Mouse (Mus musculus) heart, adult 2 months (tissue): Measurements from ENCODE around the gene Cox8b. TPM values are rescaled to one million over a fixed set of nuclear protein-coding genes. Genes with fewer than 3 reads are reported as not detected.

Source experiments
- DNase-seq, 2 experiments: peaks; one replicate each; pipeline ENCODE4 v3.0.0; 2021
- H3K27ac ChIP-seq: fragments of 200-600 bp; 2 replicates; pipeline ENCODE4 v1.8.1; 2022
- H3K27me3 ChIP-seq: fragments of 200-500 bp; 2 replicates; pipeline ENCODE4 v1.6.1; 2012; ENCODE audit warnings: mild to moderate bottlenecking, low read length, inconsistent platforms, mixed read lengths; ENCODE audit not compliant: control insufficient read depth, insufficient read depth
- H3K36me3 ChIP-seq: fragments of 200-500 bp; 2 replicates; pipeline ENCODE4 v1.6.1; 2012; ENCODE audit warnings: low read length, inconsistent platforms; ENCODE audit not compliant: control insufficient read depth, insufficient read depth
- H3K4me1 ChIP-seq: fragments of 200-500 bp; 2 replicates; pipeline ENCODE4 v1.6.1; 2011; ENCODE audit warnings: low read length; ENCODE audit not compliant: control insufficient read depth, insufficient read depth
- H3K4me3 ChIP-seq: fragments of 200-600 bp; 2 replicates; pipeline ENCODE4 v1.8.1; 2022
- H3K79me2 ChIP-seq: fragments of 200-500 bp; replicated peaks from 2 replicates; pipeline ENCODE4 v1.6.1; 2012; ENCODE audit warnings: mild to moderate bottlenecking, inconsistent platforms, low read length, moderate library complexity, mixed read lengths; ENCODE audit not compliant: control insufficient read depth, insufficient read depth
- H3K9ac ChIP-seq: fragments of 200-500 bp; 2 replicates; pipeline ENCODE4 v1.6.1; 2012; ENCODE audit warnings: low read depth, mild to moderate bottlenecking, control low read depth, inconsistent platforms, low read length, mixed read lengths
- CTCF ChIP-seq: fragments of 200-600 bp; IDR thresholded peaks from 2 replicates; pipeline ENCODE4 v1.8.1; 2022; ENCODE audit warnings: antibody characterized with exemption, mild to moderate bottlenecking, moderate library complexity
- EP300 ChIP-seq: fragments of 200-500 bp; IDR thresholded peaks from 2 replicates; pipeline ENCODE4 v1.6.1; 2011; ENCODE audit warnings: low read depth, low read length, control low read depth; ENCODE audit not compliant: insufficient read depth
- POLR2A ChIP-seq: fragments of 200-500 bp; IDR thresholded peaks from 2 replicates; pipeline ENCODE4 v1.6.1; 2011; ENCODE audit warnings: mild to moderate bottlenecking, low read depth, low read length, control low read depth; ENCODE audit not compliant: insufficient read depth
- WGBS: fragments of 180-500 bp; shearing (Covaris S2); methylation state at CpG from one replicate; pipeline ENCODE4 v1.1.7; 2018; 5-methylcytosine and 5-hydroxymethylcytosine counted together
- intact Hi-C: fragments of 180-260 bp; cut with DNase I; formaldehyde crosslinking; loops from one replicate; pipeline ENCODE4 v1.15.1; 2025
- polyA plus RNA-seq: library from polyadenylated mRNA; depleted of rRNA; stranded (reverse); fragments of >200 nt; gene quantifications from 2 replicates; pipeline ENCODE4 v1.2.3, GENCODE M21; 2012
- total RNA-seq, 2 experiments: library from RNA; stranded (reverse); gene quantifications; 2 replicates each; pipeline ENCODE4 v1.2.3; 2021

Gene Cox8b
- total and polyA plus RNA-seq, 3 experiments: 2,194 to 3,250 (median 2,777) TPM

- no peaks in the 10 kb centered on the region for H3K36me3 ChIP-seq
- no peak overlapping the region for H3K4me3 ChIP-seq
- H3K4me1 ChIP-seq: peaks cover 10% of the 10 kb centered on the region
- no peaks in the 10 kb centered on the region for H3K79me2 ChIP-seq
- no peaks in the 10 kb centered on the region for H3K27me3 ChIP-seq
- intact Hi-C loops: no loop called here
- no peak overlapping the region for H3K27ac ChIP-seq
- 52% methylated on average over 2 of the region's 2 CpGs for WGBS
- no peak overlapping the region for H3K9ac ChIP-seq
- no peak for DNase-seq
- TF ChIP-seq POLR2A (no peak), CTCF (no peak)
Measured at GRCm38 (mm10) chr7:140938896-140939295, 38.6 kb upstream of the Cox8b start.

GRCm38 (mm10) chr7:140938436-140938835 is 38.2 kb upstream of the Cox8b start:
- TF ChIP-seq POLR2A (no peak), CTCF (peak; percentile 38)
- no peaks in the 10 kb centered on the region for H3K27me3 ChIP-seq
- H3K4me1 ChIP-seq: peaks cover 10% of the 10 kb centered on the region
- H3K9ac ChIP-seq: no peak overlapping the region
- no peak overlapping the region for H3K27ac ChIP-seq
- no peaks in the 10 kb centered on the region for H3K36me3 ChIP-seq
- no peak for DNase-seq
- 49% methylated on average over 3 of the region's 3 CpGs for WGBS
- intact Hi-C loops: no loop called here
- no peaks in the 10 kb centered on the region for H3K79me2 ChIP-seq
- H3K4me3 ChIP-seq: no peak overlapping the region

DNA sequence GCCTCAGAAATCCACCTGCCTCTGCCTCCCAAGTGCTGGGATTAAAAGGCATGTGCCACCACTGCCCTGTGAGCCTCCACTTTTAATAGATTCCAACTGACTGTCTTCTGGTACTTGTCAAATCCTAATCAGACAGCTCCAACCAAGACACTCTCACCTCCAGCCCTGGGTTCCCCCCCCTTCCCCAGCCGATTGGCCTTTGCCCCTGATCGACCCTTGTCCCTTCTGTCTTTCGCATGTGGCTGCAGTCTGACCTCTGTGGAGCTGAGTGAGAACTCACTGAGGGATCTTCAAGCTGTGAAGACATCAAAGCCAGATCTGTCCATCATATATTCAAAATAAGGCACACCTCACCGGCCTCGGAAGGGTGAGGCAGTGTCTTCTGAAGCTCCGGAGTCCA is 26.9 kb upstream of the Cox8b start:
- Histone ChIP-seq H3K27me3 (peaks cover 10% of the 10 kb centered on the region), H3K9ac (no peak overlapping the region), H3K79me2 (no peaks in the 10 kb centered on the region), H3K27ac (no peak overlapping the region), H3K36me3 (no peaks in the 10 kb centered on the region), H3K4me1 (peaks cover 3% of the 10 kb centered on the region), H3K4me3 (no peak overlapping the region)
- TF ChIP-seq CTCF (no peak), EP300 (no peak)
- DNase-seq: no peak
- intact Hi-C loops: no loop called here
- 81% methylated on average over 6 of the region's 6 CpGs for WGBS

DNA sequence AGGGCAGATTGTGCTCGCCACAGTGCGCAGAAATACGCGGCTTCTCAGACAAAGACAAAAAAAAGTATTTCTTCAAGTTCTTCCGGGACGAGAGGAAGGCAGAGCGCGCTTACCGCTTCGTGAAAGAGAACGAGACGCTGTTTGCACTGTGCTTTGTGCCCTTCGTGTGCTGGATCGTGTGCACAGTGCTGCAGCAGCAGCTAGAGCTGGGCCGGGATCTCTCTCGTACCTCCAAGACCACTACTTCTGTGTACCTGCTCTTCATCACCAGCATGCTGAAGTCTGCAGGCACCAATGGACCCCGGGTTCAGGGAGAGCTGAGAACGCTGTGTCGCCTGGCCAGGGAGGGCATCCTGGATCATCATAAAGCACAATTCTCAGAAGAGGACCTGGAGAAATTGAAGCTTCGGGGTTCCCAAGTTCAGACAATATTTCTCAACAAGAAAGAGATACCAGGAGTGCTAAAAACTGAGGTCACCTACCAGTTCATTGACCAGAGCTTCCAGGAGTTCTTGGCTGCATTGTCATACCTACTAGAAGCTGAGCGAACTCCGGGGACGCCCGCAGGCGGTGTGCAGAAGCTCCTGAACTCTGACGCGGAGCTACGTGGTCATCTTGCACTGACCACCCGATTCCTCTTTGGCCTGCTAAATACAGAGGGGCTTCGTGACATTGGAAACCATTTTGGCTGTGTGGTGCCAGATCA is 23.0 kb upstream of the Cox8b start:
- Histone ChIP-seq H3K4me3 (peak overlapping the region; percentile 30), H3K27me3 (peaks cover 18% of the 10 kb centered on the region), H3K27ac (no peak overlapping the region), H3K36me3 (no peaks in the 10 kb centered on the region), H3K9ac (no peak overlapping the region), H3K4me1 (peaks cover 4% of the 10 kb centered on the region), H3K79me2 (no peaks in the 10 kb centered on the region)
- intact Hi-C loops: no loop called here
- no peak for DNase-seq
- 24% methylated on average over 30 of the region's 30 CpGs for WGBS
- no peak for TF ChIP-seq EP300
- TF ChIP-seq CTCF: no peak
- TF ChIP-seq POLR2A: no peak

GRCm38 (mm10) chr7:140922398-140923069 is 22.3 kb upstream of the Cox8b start:
- intact Hi-C loops: no loop called here
- DNase-seq: peak; percentile 64 to 75
- H3K9ac ChIP-seq: no peak overlapping the region
- H3K4me1 ChIP-seq: peaks cover 4% of the 10 kb centered on the region
- TF ChIP-seq POLR2A: no peak
- TF ChIP-seq EP300: no peak
- TF ChIP-seq CTCF: no peak
- WGBS: 1% methylated on average over 49 of the region's 49 CpGs
- no peaks in the 10 kb centered on the region for H3K36me3 ChIP-seq
- no peak overlapping the region for H3K27ac ChIP-seq
- peak overlapping the region; percentile 30 for H3K4me3 ChIP-seq
- H3K79me2 ChIP-seq: no peaks in the 10 kb centered on the region
- H3K27me3 ChIP-seq: peaks cover 18% of the 10 kb centered on the region

- no peaks in the 10 kb centered on the region for H3K79me2 ChIP-seq
- peaks cover 18% of the 10 kb centered on the region for H3K27me3 ChIP-seq
- WGBS: 30% methylated on average over 22 of the region's 22 CpGs
- peaks cover 4% of the 10 kb centered on the region for H3K4me1 ChIP-seq
- H3K9ac ChIP-seq: no peak overlapping the region
- intact Hi-C loops: no loop called here
- TF ChIP-seq EP300: no peak
- no peak for DNase-seq
- no peak overlapping the region for H3K4me3 ChIP-seq
- no peak overlapping the region for H3K27ac ChIP-seq
- H3K36me3 ChIP-seq: no peaks in the 10 kb centered on the region
Measured at GRCm38 (mm10) chr7:140921225-140921975, 21.2 kb upstream of the Cox8b start.
